Mouse (Mus musculus) ovary, adult 2 months (tissue): ENCODE measurements around the gene Olfr1396. TPM values are rescaled to one million over a fixed set of nuclear protein-coding genes. Genes with fewer than 3 reads are reported as not detected.

ENCODE experiments used
- polyA plus RNA-seq: library from polyadenylated mRNA; depleted of rRNA; stranded (reverse); fragments of >200 nt; gene quantifications from 2 replicates; pipeline ENCODE4 v1.2.3, GENCODE M21; 2012; rRNA removed

The Olfr1396 gene
- 0.52 TPM in 1 of 2 replicates, not detected in the other for polyA plus RNA-seq

GRCm38 (mm10) chr11:49114774-49115173 is at the start of gene Olfr1396:
Gene Olfr1396 (minus strand): TSS chr11:49114874.

GRCm38 (mm10) chr11:49154077-49154476 is 39.4 kb upstream of the Olfr1396 start, which contains the start of gene Olfr1394:
Gene Olfr1394 (plus strand): TSS chr11:49154377.

GRCm38 (mm10) chr11:49141974-49142373 is 27.3 kb upstream of the Olfr1396 start, which contains the start of gene Olfr1395:
Gene Olfr1395 (plus strand): TSS chr11:49142274.

GRCm38 (mm10) chr11:49076001-49076757 is 38.5 kb downstream of the Olfr1396 start, which contains the start of gene Ifi47:
Gene Ifi47 (plus strand): TSS chr11:49076587.

GRCm38 (mm10) chr11:49063713-49064469 is 50.8 kb downstream of the Olfr1396 start, which contains the start of gene Tgtp2:
Gene Tgtp2 (minus strand): TSS chr11:49064206.

Other genes starting within 250 kb of the Olfr1396 start
- 7.1 and 9.1 TPM in 2 replicates for gene Irgm1, start 243.2 kb downstream of the Olfr1396 start, polyA plus RNA-seq
- 0.15 and 0.18 TPM in 2 replicates for gene Gm5431, start 212.7 kb downstream of the Olfr1396 start, polyA plus RNA-seq
- gene Psme2b, start 168.7 kb downstream of the Olfr1396 start, polyA plus RNA-seq: 1.7 and 3.1 TPM in 2 replicates
- 0.07 and 0.11 TPM in 2 replicates for gene Olfr56, start 136.0 kb downstream of the Olfr1396 start, polyA plus RNA-seq
- 1.0 and 1.5 TPM in 2 replicates for gene 9930111J21Rik1, start 135.5 kb downstream of the Olfr1396 start, polyA plus RNA-seq
- 0.03 and 0.05 TPM in 2 replicates for gene Gm12185, start 122.6 kb downstream of the Olfr1396 start, polyA plus RNA-seq
- gene Tgtp1, start 120.7 kb downstream of the Olfr1396 start, polyA plus RNA-seq: 0.43 and 0.56 TPM in 2 replicates
- gene 9930111J21Rik2, start 63.6 kb downstream of the Olfr1396 start, polyA plus RNA-seq: 0.54 and 1.0 TPM in 2 replicates
- 2.0 TPM in 2 replicates for gene Tgtp2, start 50.7 kb downstream of the Olfr1396 start, polyA plus RNA-seq
- 2.3 and 4.1 TPM in 2 replicates for gene Ifi47, start 38.3 kb downstream of the Olfr1396 start, polyA plus RNA-seq
- gene Olfr1395, start 27.4 kb upstream of the Olfr1396 start, polyA plus RNA-seq: not detected in 2 replicates
- gene Olfr1394, start 39.5 kb upstream of the Olfr1396 start, polyA plus RNA-seq: not detected in 2 replicates
- gene Btnl9, start 72.3 kb upstream of the Olfr1396 start, polyA plus RNA-seq: 7.7 and 9.6 TPM in 2 replicates
- gene Zfp62, start 88.4 kb upstream of the Olfr1396 start, polyA plus RNA-seq: 0.97 and 1.0 TPM in 2 replicates
- gene Mgat1, start 129.3 kb upstream of the Olfr1396 start, polyA plus RNA-seq: 218 and 240 TPM in 2 replicates
- not detected in 2 replicates for gene Olfr1393, start 163.4 kb upstream of the Olfr1396 start, polyA plus RNA-seq
- gene Olfr1392, start 170.4 kb upstream of the Olfr1396 start, polyA plus RNA-seq: 0.16 and 0.17 TPM in 2 replicates
- not detected in 2 replicates for gene Olfr10, start 189.9 kb upstream of the Olfr1396 start, polyA plus RNA-seq
- gene Olfr1391, start 207.9 kb upstream of the Olfr1396 start, polyA plus RNA-seq: not detected in 2 replicates
- gene Olfr1390, start 220.3 kb upstream of the Olfr1396 start, polyA plus RNA-seq: not detected in 2 replicates